Mouse (Mus musculus) erythroblast, embryonic 14.5 days (primary cell): Measurements from ENCODE around the gene Rgs7. TPM values are rescaled to one million over a fixed set of nuclear protein-coding genes. Genes with fewer than 3 reads are reported as not detected.

Experiments used
- H3K27me3 ChIP-seq: 2 replicates; pipeline ENCODE4 v1.6.1; 2012; ENCODE audit warnings: inconsistent platforms; ENCODE audit not compliant: control insufficient read depth
- H3K36me3 ChIP-seq: 2 replicates; pipeline ENCODE4 v1.6.1; 2012; ENCODE audit warnings: mild to moderate bottlenecking, inconsistent platforms; ENCODE audit not compliant: control insufficient read depth
- H3K4me1 ChIP-seq: 2 replicates; pipeline ENCODE4 v1.6.1; 2012; ENCODE audit warnings: inconsistent platforms; ENCODE audit not compliant: control insufficient read depth
- H3K4me3 ChIP-seq: replicated peaks from 2 replicates; pipeline ENCODE3; 2012; ENCODE audit warnings: moderate library complexity, mild to moderate bottlenecking, inconsistent platforms
- H3K9me3 ChIP-seq: 2 replicates; pipeline ENCODE4 v1.6.1; 2012; ENCODE audit warnings: low read length, inconsistent platforms, mixed read lengths; ENCODE audit not compliant: control insufficient read depth
- GATA1 ChIP-seq: IDR thresholded peaks from 2 replicates; pipeline ENCODE4 v1.6.1; 2012; ENCODE audit warnings: low read length, inconsistent platforms, mixed read lengths
- TAL1 ChIP-seq: IDR thresholded peaks from 3 replicates; pipeline ENCODE4 v1.6.1; 2012; ENCODE audit warnings: low read length, inconsistent platforms, mixed read lengths
- polyA plus RNA-seq: library from polyadenylated mRNA; stranded (reverse); fragments of >175 nt; gene quantifications from 2 replicates; pipeline ENCODE4 v1.2.3, GENCODE M21; 2012

Gene Rgs7
- polyA plus RNA-seq, 1 experiment: not detected

- Histone ChIP-seq H3K9me3 (no peaks in the 10 kb centered on the region; the same call in 1 of the 2 replicates), H3K4me3 (no peak overlapping the region), H3K36me3 (no peaks in the 10 kb centered on the region), H3K4me1 (no peaks in the 10 kb centered on the region), H3K27me3 (no peaks in the 10 kb centered on the region)
- no peak for TF ChIP-seq GATA1
- TF ChIP-seq TAL1: no peak
These were observed 156.1 kb downstream of the Rgs7 start for GRCm38 (mm10) chr1:175336191-175336590.

GRCm38 (mm10) chr1:175333041-175333854 is 159.1 kb downstream of the Rgs7 start:
- no peak overlapping the region for H3K4me3 ChIP-seq
- no peaks in the 10 kb centered on the region for H3K4me1 ChIP-seq
- TF ChIP-seq GATA1: no peak
- TF ChIP-seq TAL1: no peak
- no peaks in the 10 kb centered on the region for H3K36me3 ChIP-seq
- H3K9me3 ChIP-seq: no peaks in the 10 kb centered on the region; the same call in 1 of the 2 replicates
- H3K27me3 ChIP-seq: no peaks in the 10 kb centered on the region

GRCm38 (mm10) chr1:175329934-175330471 is 162.3 kb downstream of the Rgs7 start:
- Histone ChIP-seq H3K36me3 (no peaks in the 10 kb centered on the region), H3K4me1 (no peaks in the 10 kb centered on the region), H3K9me3 (peaks cover 3% of the 10 kb centered on the region; the same call in 1 of the 2 replicates), H3K4me3 (no peak overlapping the region), H3K27me3 (no peaks in the 10 kb centered on the region)
- TF ChIP-seq GATA1: no peak
- no peak for TF ChIP-seq TAL1

- Histone ChIP-seq H3K27me3 (no peaks in the 10 kb centered on the region), H3K4me1 (no peaks in the 10 kb centered on the region), H3K9me3 (peaks cover 8% of the 10 kb centered on the region), H3K36me3 (no peaks in the 10 kb centered on the region), H3K4me3 (no peak overlapping the region)
- TF ChIP-seq GATA1 (no peak), TAL1 (no peak)
These were observed 169.5 kb downstream of the Rgs7 start for GRCm38 (mm10) chr1:175322781-175323180.

GRCm38 (mm10) chr1:175319205-175319604 is 173.1 kb downstream of the Rgs7 start:
- TF ChIP-seq TAL1 (no peak), GATA1 (no peak)
- Histone ChIP-seq H3K4me3 (no peak overlapping the region), H3K27me3 (no peaks in the 10 kb centered on the region), H3K9me3 (peaks cover 6% of the 10 kb centered on the region), H3K36me3 (no peaks in the 10 kb centered on the region), H3K4me1 (no peaks in the 10 kb centered on the region)

- no peaks in the 10 kb centered on the region for H3K4me1 ChIP-seq
- no peaks in the 10 kb centered on the region for H3K36me3 ChIP-seq
- H3K9me3 ChIP-seq: peaks cover 6% of the 10 kb centered on the region; the same call in 1 of the 2 replicates
- TF ChIP-seq GATA1 (no peak), TAL1 (no peak)
- no peak overlapping the region for H3K4me3 ChIP-seq
- no peaks in the 10 kb centered on the region for H3K27me3 ChIP-seq
These were observed 175.0 kb downstream of the Rgs7 start for GRCm38 (mm10) chr1:175317264-175317663.

- no peaks in the 10 kb centered on the region for H3K4me1 ChIP-seq
- H3K36me3 ChIP-seq: no peaks in the 10 kb centered on the region
- no peak overlapping the region for H3K4me3 ChIP-seq
- no peaks in the 10 kb centered on the region for H3K27me3 ChIP-seq
- TF ChIP-seq TAL1 (no peak), GATA1 (no peak)
- H3K9me3 ChIP-seq: no peaks in the 10 kb centered on the region
These were observed 184.7 kb downstream of the Rgs7 start for GRCm38 (mm10) chr1:175307604-175308003.

GRCm38 (mm10) chr1:175300895-175301294 is 191.4 kb downstream of the Rgs7 start:
- TF ChIP-seq GATA1 (no peak), TAL1 (no peak)

GRCm38 (mm10) chr1:175300404-175300803 is 191.9 kb downstream of the Rgs7 start:
- H3K9me3 ChIP-seq: peaks cover 4% of the 10 kb centered on the region; the same call in 1 of the 2 replicates
- no peak overlapping the region for H3K4me3 ChIP-seq
- H3K4me1 ChIP-seq: no peaks in the 10 kb centered on the region
- no peak for TF ChIP-seq GATA1
- TF ChIP-seq TAL1: no peak
- H3K27me3 ChIP-seq: no peaks in the 10 kb centered on the region
- no peaks in the 10 kb centered on the region for H3K36me3 ChIP-seq

More at GRCm38 (mm10) chr1:175300895-175301294, 191.4 kb downstream of the Rgs7 start:
- Histone ChIP-seq H3K4me1 (no peaks in the 10 kb centered on the region), H3K36me3 (no peaks in the 10 kb centered on the region), H3K9me3 (peaks cover 2% of the 10 kb centered on the region; the same call in 1 of the 2 replicates), H3K27me3 (no peaks in the 10 kb centered on the region), H3K4me3 (no peak overlapping the region)
